In genomic region chr7:141230570-141230969, GRCm38 (mm10) we compare ENCODE assay signal across 11 mouse cellular contexts. TPM values are rescaled to one million over a fixed set of nuclear protein-coding genes. Genes with fewer than 3 reads are reported as not detected.
DNase-seq lines count a peak whose midpoint lies in the region; ATAC-seq and TF ChIP-seq lines count a peak whose summit lies in the region.
"Had no signal": no experiment of that assay in that cellular context is flagged by ENCODE, and none has a peak within 500 bp of the region (broad histone marks: within the 10 kb centered on the region; RNA-seq: fewer than 3 reads in every experiment).

No protein-coding gene starts in this region.

- TF ChIP-seq CTCF in midbrain, postnatal 0 days (IDR thresholded peaks at IDR 0.05) = no peak

- H3K4me1 ChIP-seq in heart, embryonic 16.5 days (ENCODE audit: control insufficient read depth, insufficient read depth, low read length) = peaks cover 13% of the 10 kb centered on the region
- H3K4me1 ChIP-seq in heart, embryonic 10.5 days = peaks cover 20% of the 10 kb centered on the region
- H3K4me1 ChIP-seq in midbrain, embryonic 13.5 days (replicated peaks) = peaks cover 24% of the 10 kb centered on the region
- peaks cover 8% of the 10 kb centered on the region; the same call in 1 of the 2 replicates for H3K4me1 ChIP-seq in midbrain, postnatal 0 days (ENCODE audit: insufficient read depth, low read length)
- peaks cover 14% of the 10 kb centered on the region for H3K4me1 ChIP-seq in hindbrain, embryonic 14.5 days (replicated peaks; ENCODE audit: control insufficient read depth, insufficient read depth, low read length)
- peaks cover 16% of the 10 kb centered on the region for H3K4me1 ChIP-seq in stomach, embryonic 16.5 days (ENCODE audit: control insufficient read depth, insufficient read depth, low read length)

- H3K9me3 ChIP-seq in heart, embryonic 16.5 days (replicated peaks; ENCODE audit: control insufficient read depth, low read length) = no peaks in the 10 kb centered on the region
- no peaks in the 10 kb centered on the region for H3K9me3 ChIP-seq in heart, embryonic 10.5 days
- H3K9me3 ChIP-seq in midbrain, embryonic 13.5 days = 0 out of 2 replicates have a peak, but pooled peaks cover 2% of the 10 kb centered on the region
- no peaks in the 10 kb centered on the region for H3K9me3 ChIP-seq in midbrain, postnatal 0 days (ENCODE audit: low read length)
- no peaks in the 10 kb centered on the region for H3K9me3 ChIP-seq in hindbrain, embryonic 14.5 days (ENCODE audit: control insufficient read depth, low read length)
- H3K9me3 ChIP-seq in stomach, embryonic 16.5 days (replicated peaks; ENCODE audit: control insufficient read depth, low read length) = no peaks in the 10 kb centered on the region

- no peak overlapping the region for H3K4me3 ChIP-seq in heart, embryonic 16.5 days (ENCODE audit: low read length)
- H3K4me3 ChIP-seq in heart, embryonic 10.5 days = no peak overlapping the region
- 0 out of 2 replicates have a peak overlapping the region, but pooled peaks have one; percentile 1 for H3K4me3 ChIP-seq in midbrain, embryonic 13.5 days (replicated peaks)
- no peak overlapping the region for H3K4me3 ChIP-seq in midbrain, postnatal 0 days (ENCODE audit: low read depth, low read length)
- no peak overlapping the region for H3K4me3 ChIP-seq in hindbrain, embryonic 14.5 days (replicated peaks; ENCODE audit: low read length)
- H3K4me3 ChIP-seq in stomach, embryonic 16.5 days (replicated peaks; ENCODE audit: low read length) = no peak overlapping the region

- no peak overlapping the region for H3K27ac ChIP-seq in heart, embryonic 16.5 days (ENCODE audit: low read length)
- no peak overlapping the region for H3K27ac ChIP-seq in heart, embryonic 10.5 days
- no peak overlapping the region for H3K27ac ChIP-seq in midbrain, embryonic 13.5 days
- H3K27ac ChIP-seq in midbrain, postnatal 0 days (ENCODE audit: low read depth, low read length) = no peak overlapping the region
- H3K27ac ChIP-seq in hindbrain, embryonic 14.5 days = no peak overlapping the region
- H3K27ac ChIP-seq in stomach, embryonic 16.5 days (ENCODE audit: low read length) = no peak overlapping the region

- ATAC-seq in heart, embryonic 16.5 days (replicated peaks; ENCODE audit: extremely low read depth, insufficient read depth, low FRiP score) = no peak
- no peak for ATAC-seq in midbrain, embryonic 13.5 days
- ATAC-seq in midbrain, postnatal 0 days (ENCODE audit: low FRiP score) = no peak
- ATAC-seq in hindbrain, embryonic 14.5 days (ENCODE audit: low FRiP score) = no peak
- no peak for ATAC-seq in stomach, embryonic 16.5 days (ENCODE audit: insufficient read depth, low FRiP score)
- ATAC-seq in cerebellum, adult (ENCODE audit: insufficient number of reproducible peaks, low FRiP score, low TSS enrichment) = no peak

- DNase-seq in heart, embryonic 10.5 days (ENCODE audit: low spot score) = no peak
- no peak for DNase-seq in midbrain, postnatal 0 days (ENCODE audit: low spot score)
- DNase-seq in hindbrain, embryonic 14.5 days (ENCODE audit: low spot score) = no peak
- DNase-seq: adrenal gland, adult 2 months; heart, postnatal 10 days; lung, adult 2 months; thymus, postnatal 25 days had no signal

- no peaks in the 10 kb centered on the region for H3K27me3 ChIP-seq in heart, embryonic 16.5 days (ENCODE audit: control insufficient read depth, insufficient read depth, low read length)
- no peaks in the 10 kb centered on the region for H3K27me3 ChIP-seq in heart, embryonic 10.5 days (ENCODE audit: insufficient read depth, poor library complexity, severe bottlenecking)
- H3K27me3 ChIP-seq in midbrain, embryonic 13.5 days = no peaks in the 10 kb centered on the region
- no peaks in the 10 kb centered on the region for H3K27me3 ChIP-seq in midbrain, postnatal 0 days (ENCODE audit: insufficient read depth, low read length)
- H3K27me3 ChIP-seq in hindbrain, embryonic 14.5 days (ENCODE audit: control insufficient read depth, insufficient read depth, low read length) = no peaks in the 10 kb centered on the region
- H3K27me3 ChIP-seq in stomach, embryonic 16.5 days (ENCODE audit: control insufficient read depth, insufficient read depth, low read length) = no peaks in the 10 kb centered on the region

- peaks cover 32% of the 10 kb centered on the region for H3K36me3 ChIP-seq in heart, embryonic 16.5 days (ENCODE audit: control insufficient read depth, insufficient read depth)
- H3K36me3 ChIP-seq in heart, embryonic 10.5 days = peaks cover 49% of the 10 kb centered on the region
- peaks cover 50% of the 10 kb centered on the region for H3K36me3 ChIP-seq in midbrain, embryonic 13.5 days
- H3K36me3 ChIP-seq in midbrain, postnatal 0 days (ENCODE audit: insufficient read depth, low read length) = peaks cover 29% of the 10 kb centered on the region
- H3K36me3 ChIP-seq in hindbrain, embryonic 14.5 days (replicated peaks; ENCODE audit: control insufficient read depth, insufficient read depth) = peaks cover 53% of the 10 kb centered on the region
- peaks cover 21% of the 10 kb centered on the region; the same call in 1 of the 2 replicates for H3K36me3 ChIP-seq in stomach, embryonic 16.5 days (ENCODE audit: control insufficient read depth, insufficient read depth, low read length)

- 86% methylated on average over 4 of the region's 4 CpGs for WGBS in heart, embryonic 16.5 days
- 90% methylated on average over 4 of the region's 4 CpGs for WGBS in heart, embryonic 10.5 days
- WGBS in midbrain, embryonic 13.5 days = 97% methylated on average over 4 of the region's 4 CpGs
- WGBS in midbrain, postnatal 0 days = 95% methylated on average over 4 of the region's 4 CpGs
- over 99% methylated on average over 4 of the region's 4 CpGs for WGBS in hindbrain, embryonic 14.5 days
- 88% methylated on average over 4 of the region's 4 CpGs for WGBS in stomach, embryonic 16.5 days

- 0 out of 2 replicates have a peak overlapping the region, but pooled peaks have one; percentile 6 for H3K4me2 ChIP-seq in heart, embryonic 16.5 days (ENCODE audit: low read depth, low read length)
- H3K4me2 ChIP-seq in midbrain, embryonic 13.5 days (replicated peaks) = peak overlapping the region; percentile 71; the same call in 1 of the 2 replicates
- H3K4me2 ChIP-seq in midbrain, postnatal 0 days (ENCODE audit: low read depth, low read length, poor library complexity, severe bottlenecking) = no peak overlapping the region
- peak overlapping the region; percentile 98; the same call in 1 of the 2 replicates for H3K4me2 ChIP-seq in hindbrain, embryonic 14.5 days (replicated peaks)
- H3K4me2 ChIP-seq in stomach, embryonic 16.5 days (ENCODE audit: low read depth, low read length) = 0 out of 2 replicates have a peak overlapping the region, but pooled peaks have one; percentile 85

- no peak overlapping the region for H3K9ac ChIP-seq in heart, embryonic 16.5 days (ENCODE audit: low read length)
- H3K9ac ChIP-seq in midbrain, embryonic 13.5 days (replicated peaks) = no peak overlapping the region
- no peak overlapping the region for H3K9ac ChIP-seq in midbrain, postnatal 0 days (replicated peaks; ENCODE audit: low read length, poor library complexity, severe bottlenecking)
- H3K9ac ChIP-seq in hindbrain, embryonic 14.5 days = no peak overlapping the region
- no peak overlapping the region for H3K9ac ChIP-seq in stomach, embryonic 16.5 days (ENCODE audit: low read length)

RNA-seq across cellular contexts. Expression of gene Phrf1, which starts 2.0 kb away (rescaled TPM):
- 43.5 and 50.7 TPM in 2 replicates for polyA plus RNA-seq in heart, embryonic 16.5 days (2015; fragmentation: Nextera tagmentation; extraction: Ambion mirVana)
- 73.5 and 84.7 TPM in 2 replicates for polyA plus RNA-seq in heart, embryonic 10.5 days (2016; fragmentation: Nextera tagmentation; extraction: Ambion mirVana)
- 86.9 and 95.0 TPM in 2 replicates for polyA plus RNA-seq in midbrain, embryonic 13.5 days (2015; fragmentation: Nextera tagmentation; extraction: Ambion mirVana)
- 46.3 and 54.6 TPM in 2 replicates for total RNA-seq in midbrain, postnatal 0 days (2014; rRNA removed)
- polyA plus RNA-seq in midbrain, postnatal 0 days (2015; fragmentation: Nextera tagmentation; extraction: Ambion mirVana) = 35.1 and 39.5 TPM in 2 replicates
- 61.8 and 63.5 TPM in 2 replicates for polyA plus RNA-seq in hindbrain, embryonic 14.5 days (2014; fragmentation: Nextera tagmentation; extraction: Ambion mirVana)
- 57.6 and 67.7 TPM in 2 replicates for polyA plus RNA-seq in stomach, embryonic 16.5 days (2015; fragmentation: Nextera tagmentation; extraction: Ambion mirVana)

RNA-seq across cellular contexts. Expression of gene Rassf7, which starts 14.9 kb away (rescaled TPM):
- polyA plus RNA-seq in heart, embryonic 16.5 days (2015; fragmentation: Nextera tagmentation; extraction: Ambion mirVana) = 16.1 and 17.2 TPM in 2 replicates
- polyA plus RNA-seq in heart, embryonic 10.5 days (2016; fragmentation: Nextera tagmentation; extraction: Ambion mirVana) = 22.6 and 41.4 TPM in 2 replicates
- 30.9 and 34.2 TPM in 2 replicates for polyA plus RNA-seq in midbrain, embryonic 13.5 days (2015; fragmentation: Nextera tagmentation; extraction: Ambion mirVana)
- 15.5 and 23.5 TPM in 2 replicates for total RNA-seq in midbrain, postnatal 0 days (2014; rRNA removed)
- 20.7 and 21.7 TPM in 2 replicates for polyA plus RNA-seq in midbrain, postnatal 0 days (2015; fragmentation: Nextera tagmentation; extraction: Ambion mirVana)
- polyA plus RNA-seq in hindbrain, embryonic 14.5 days (2014; fragmentation: Nextera tagmentation; extraction: Ambion mirVana) = 20.2 and 23.5 TPM in 2 replicates
- 82.3 and 104 TPM in 2 replicates for polyA plus RNA-seq in stomach, embryonic 16.5 days (2015; fragmentation: Nextera tagmentation; extraction: Ambion mirVana)

RNA-seq across cellular contexts. Expression of gene Lmntd2, which starts 16.7 kb away (rescaled TPM):
- 0.54 and 0.76 TPM in 2 replicates for polyA plus RNA-seq in heart, embryonic 16.5 days (2015; fragmentation: Nextera tagmentation; extraction: Ambion mirVana)
- 1.4 and 2.1 TPM in 2 replicates for polyA plus RNA-seq in heart, embryonic 10.5 days (2016; fragmentation: Nextera tagmentation; extraction: Ambion mirVana)
- polyA plus RNA-seq in midbrain, embryonic 13.5 days (2015; fragmentation: Nextera tagmentation; extraction: Ambion mirVana) = 1.8 and 2.1 TPM in 2 replicates
- total RNA-seq in midbrain, postnatal 0 days (2014; rRNA removed) = not detected in 2 replicates
- 0.10 and 0.36 TPM in 2 replicates for polyA plus RNA-seq in midbrain, postnatal 0 days (2015; fragmentation: Nextera tagmentation; extraction: Ambion mirVana)
- 0.20 and 0.66 TPM in 2 replicates for polyA plus RNA-seq in hindbrain, embryonic 14.5 days (2014; fragmentation: Nextera tagmentation; extraction: Ambion mirVana)
- polyA plus RNA-seq in stomach, embryonic 16.5 days (2015; fragmentation: Nextera tagmentation; extraction: Ambion mirVana) = 4.8 and 6.3 TPM in 2 replicates
- total RNA-seq: heart, postnatal 10 days had no signal

RNA-seq across cellular contexts. Expression of gene Irf7, which starts 35.7 kb away (rescaled TPM):
- polyA plus RNA-seq in heart, embryonic 16.5 days (2015; fragmentation: Nextera tagmentation; extraction: Ambion mirVana) = 4.7 and 9.1 TPM in 2 replicates
- 0.39 and 0.60 TPM in 2 replicates for polyA plus RNA-seq in heart, embryonic 10.5 days (2016; fragmentation: Nextera tagmentation; extraction: Ambion mirVana)
- 0.98 and 1.4 TPM in 2 replicates for polyA plus RNA-seq in midbrain, embryonic 13.5 days (2015; fragmentation: Nextera tagmentation; extraction: Ambion mirVana)
- 3.9 and 4.5 TPM in 2 replicates for total RNA-seq in midbrain, postnatal 0 days (2014; rRNA removed)
- polyA plus RNA-seq in midbrain, postnatal 0 days (2015; fragmentation: Nextera tagmentation; extraction: Ambion mirVana) = 2.8 and 2.9 TPM in 2 replicates
- polyA plus RNA-seq in hindbrain, embryonic 14.5 days (2014; fragmentation: Nextera tagmentation; extraction: Ambion mirVana) = 1.4 and 1.6 TPM in 2 replicates
- 3.5 and 3.6 TPM in 2 replicates for polyA plus RNA-seq in stomach, embryonic 16.5 days (2015; fragmentation: Nextera tagmentation; extraction: Ambion mirVana)

RNA-seq across cellular contexts. Expression of gene Lrrc56, which starts 36.6 kb away (rescaled TPM):
- 3.0 and 4.1 TPM in 2 replicates for polyA plus RNA-seq in heart, embryonic 16.5 days (2015; fragmentation: Nextera tagmentation; extraction: Ambion mirVana)
- 3.3 and 6.7 TPM in 2 replicates for polyA plus RNA-seq in heart, embryonic 10.5 days (2016; fragmentation: Nextera tagmentation; extraction: Ambion mirVana)
- 13.9 and 15.6 TPM in 2 replicates for polyA plus RNA-seq in midbrain, embryonic 13.5 days (2015; fragmentation: Nextera tagmentation; extraction: Ambion mirVana)
- 11.5 and 14.9 TPM in 2 replicates for total RNA-seq in midbrain, postnatal 0 days (2014; rRNA removed)
- 8.6 TPM in 2 replicates for polyA plus RNA-seq in midbrain, postnatal 0 days (2015; fragmentation: Nextera tagmentation; extraction: Ambion mirVana)
- 6.6 and 7.6 TPM in 2 replicates for polyA plus RNA-seq in hindbrain, embryonic 14.5 days (2014; fragmentation: Nextera tagmentation; extraction: Ambion mirVana)
- 7.1 TPM in 2 replicates for polyA plus RNA-seq in stomach, embryonic 16.5 days (2015; fragmentation: Nextera tagmentation; extraction: Ambion mirVana)
